Comparison of ENCODE assay signal across 16 mouse cellular contexts in genomic region chr6:52079501-52079900, GRCm38 (mm10).
DNase-seq lines count a peak whose midpoint lies in the region; ATAC-seq lines count a peak whose summit lies in the region.
"Had no signal": no experiment of that assay in that cellular context is flagged by ENCODE, and none has a peak within 500 bp of the region (broad histone marks: within the 10 kb centered on the region; RNA-seq: fewer than 3 reads in every experiment).

No protein-coding gene starts in this region.

- ATAC-seq in kidney, embryonic 15.5 days (replicated peaks; ENCODE audit: low FRiP score): no peak
- ATAC-seq in midbrain, embryonic 14.5 days (ENCODE audit: low FRiP score, low TSS enrichment): no peak
- ATAC-seq in midbrain, embryonic 15.5 days (replicated peaks): no peak
- ATAC-seq in embryonic facial prominence, embryonic 14.5 days (ENCODE audit: low read depth): peak; percentile 68
- no peak for ATAC-seq in heart, embryonic 11.5 days (replicated peaks; ENCODE audit: insufficient number of reproducible peaks, low FRiP score, low TSS enrichment)
- no peak for ATAC-seq in forebrain, embryonic 13.5 days

- no peak for DNase-seq in kidney, adult 8-10 months
- DNase-seq in midbrain, embryonic 14.5 days: no peak
- peak; percentile 83 for DNase-seq in embryonic facial prominence, embryonic 14.5 days (ENCODE audit: low spot score)
- DNase-seq: adrenal gland, adult 8-10 months; cerebellum, adult 2 months; gastrocnemius, postnatal 25 days; kidney, postnatal 25 days; liver, embryonic 13.5 days; lung, postnatal 4 days; thymus, postnatal 25 days had no signal

- no peak overlapping the region for H3K4me3 ChIP-seq in kidney, embryonic 15.5 days (replicated peaks)
- no peak overlapping the region for H3K4me3 ChIP-seq in midbrain, embryonic 14.5 days (replicated peaks; ENCODE audit: low read depth, low read length)
- no peak overlapping the region for H3K4me3 ChIP-seq in midbrain, embryonic 15.5 days
- H3K4me3 ChIP-seq in embryonic facial prominence, embryonic 14.5 days (ENCODE audit: low read depth, low read length): no peak overlapping the region
- no peak overlapping the region for H3K4me3 ChIP-seq in heart, embryonic 11.5 days (ENCODE audit: low read depth, low read length)
- no peak overlapping the region for H3K4me3 ChIP-seq in forebrain, embryonic 13.5 days
- H3K4me3 ChIP-seq: heart, embryonic 10.5 days; liver, embryonic 13.5 days had no signal

- no peaks in the 10 kb centered on the region for H3K36me3 ChIP-seq in kidney, embryonic 15.5 days
- H3K36me3 ChIP-seq in midbrain, embryonic 14.5 days (ENCODE audit: control insufficient read depth, insufficient read depth, low read length): no peaks in the 10 kb centered on the region
- no peaks in the 10 kb centered on the region for H3K36me3 ChIP-seq in midbrain, embryonic 15.5 days (replicated peaks)
- no peaks in the 10 kb centered on the region for H3K36me3 ChIP-seq in embryonic facial prominence, embryonic 14.5 days (ENCODE audit: control insufficient read depth, insufficient read depth, low read length)
- H3K36me3 ChIP-seq in heart, embryonic 11.5 days (ENCODE audit: control insufficient read depth, insufficient read depth, low read length): no peaks in the 10 kb centered on the region
- H3K36me3 ChIP-seq in forebrain, embryonic 13.5 days (ENCODE audit: poor library complexity, severe bottlenecking): no peaks in the 10 kb centered on the region
- H3K36me3 ChIP-seq: heart, embryonic 10.5 days; liver, embryonic 13.5 days had no signal

- H3K9me3 ChIP-seq in kidney, embryonic 15.5 days (replicated peaks): no peaks in the 10 kb centered on the region
- H3K9me3 ChIP-seq in midbrain, embryonic 14.5 days (ENCODE audit: control insufficient read depth, low read length): no peaks in the 10 kb centered on the region
- H3K9me3 ChIP-seq in midbrain, embryonic 15.5 days: no peaks in the 10 kb centered on the region
- H3K9me3 ChIP-seq in embryonic facial prominence, embryonic 14.5 days (ENCODE audit: control insufficient read depth, low read length): no peaks in the 10 kb centered on the region
- no peaks in the 10 kb centered on the region for H3K9me3 ChIP-seq in heart, embryonic 11.5 days (replicated peaks; ENCODE audit: control insufficient read depth, low read length)
- no peaks in the 10 kb centered on the region for H3K9me3 ChIP-seq in forebrain, embryonic 13.5 days (replicated peaks)
- H3K9me3 ChIP-seq: heart, embryonic 10.5 days; liver, embryonic 13.5 days had no signal

- H3K4me2 ChIP-seq in kidney, embryonic 15.5 days: peak overlapping the region; percentile 50; the same call in 1 of the 2 replicates
- peak overlapping the region; percentile 40; the same call in 1 of the 2 replicates for H3K4me2 ChIP-seq in midbrain, embryonic 14.5 days (ENCODE audit: low read length)
- H3K4me2 ChIP-seq in midbrain, embryonic 15.5 days: no peak overlapping the region
- H3K4me2 ChIP-seq in embryonic facial prominence, embryonic 14.5 days (ENCODE audit: low read depth, low read length): peak overlapping the region; percentile 28; the same call in 1 of the 2 replicates
- no peak overlapping the region for H3K4me2 ChIP-seq in heart, embryonic 11.5 days
- no peak overlapping the region for H3K4me2 ChIP-seq in forebrain, embryonic 13.5 days
- H3K4me2 ChIP-seq: liver, embryonic 13.5 days had no signal

- no peaks in the 10 kb centered on the region; the same call in 1 of the 2 replicates for H3K27me3 ChIP-seq in kidney, embryonic 15.5 days
- no peaks in the 10 kb centered on the region for H3K27me3 ChIP-seq in midbrain, embryonic 14.5 days (ENCODE audit: control insufficient read depth, insufficient read depth, low read length)
- 0 out of 2 replicates have a peak, but pooled peaks cover 2% of the 10 kb centered on the region for H3K27me3 ChIP-seq in midbrain, embryonic 15.5 days (replicated peaks)
- no peaks in the 10 kb centered on the region for H3K27me3 ChIP-seq in embryonic facial prominence, embryonic 14.5 days (replicated peaks; ENCODE audit: control insufficient read depth, insufficient read depth, low read length)
- peaks cover 38% of the 10 kb centered on the region for H3K27me3 ChIP-seq in heart, embryonic 11.5 days (ENCODE audit: control insufficient read depth, insufficient read depth, low read length)
- no peaks in the 10 kb centered on the region; the same call in 1 of the 2 replicates for H3K27me3 ChIP-seq in forebrain, embryonic 13.5 days
- H3K27me3 ChIP-seq: liver, embryonic 13.5 days had no signal

- H3K9ac ChIP-seq in kidney, embryonic 15.5 days: no peak overlapping the region
- H3K9ac ChIP-seq in midbrain, embryonic 14.5 days (replicated peaks; ENCODE audit: low read length): no peak overlapping the region
- H3K9ac ChIP-seq in midbrain, embryonic 15.5 days: no peak overlapping the region
- no peak overlapping the region for H3K9ac ChIP-seq in embryonic facial prominence, embryonic 14.5 days (ENCODE audit: low read depth, low read length)
- no peak overlapping the region for H3K9ac ChIP-seq in heart, embryonic 11.5 days (ENCODE audit: low read depth, low read length)
- H3K9ac ChIP-seq in forebrain, embryonic 13.5 days: no peak overlapping the region
- H3K9ac ChIP-seq: liver, embryonic 13.5 days had no signal

- no peak overlapping the region for H3K27ac ChIP-seq in kidney, embryonic 15.5 days
- no peak overlapping the region for H3K27ac ChIP-seq in midbrain, embryonic 14.5 days (replicated peaks; ENCODE audit: low read depth, low read length)
- H3K27ac ChIP-seq in midbrain, embryonic 15.5 days: no peak overlapping the region
- H3K27ac ChIP-seq in embryonic facial prominence, embryonic 14.5 days (replicated peaks; ENCODE audit: low read depth, low read length): no peak overlapping the region
- H3K27ac ChIP-seq in heart, embryonic 11.5 days (ENCODE audit: low read depth, low read length): no peak overlapping the region
- H3K27ac ChIP-seq in forebrain, embryonic 13.5 days: no peak overlapping the region
- H3K27ac ChIP-seq: heart, embryonic 10.5 days; liver, embryonic 13.5 days; stomach, postnatal 0 days had no signal

- 14% methylated on average over 7 of the region's 7 CpGs for WGBS in kidney, embryonic 15.5 days
- 14% methylated on average over 7 of the region's 7 CpGs for WGBS in midbrain, embryonic 14.5 days
- WGBS in midbrain, embryonic 15.5 days: 15% methylated on average over 7 of the region's 7 CpGs
- 17% methylated on average over 7 of the region's 7 CpGs for WGBS in embryonic facial prominence, embryonic 14.5 days
- WGBS in heart, embryonic 11.5 days (ENCODE audit: insufficient replicate concordance): 47% methylated on average over 7 of the region's 7 CpGs
- 34% methylated on average over 7 of the region's 7 CpGs for WGBS in forebrain, embryonic 13.5 days

- peaks cover 19% of the 10 kb centered on the region for H3K4me1 ChIP-seq in kidney, embryonic 15.5 days
- H3K4me1 ChIP-seq in midbrain, embryonic 14.5 days (ENCODE audit: control insufficient read depth, insufficient read depth, low read length): peaks cover 4% of the 10 kb centered on the region; the same call in 1 of the 2 replicates
- H3K4me1 ChIP-seq in midbrain, embryonic 15.5 days: peaks cover 4% of the 10 kb centered on the region
- H3K4me1 ChIP-seq in embryonic facial prominence, embryonic 14.5 days (ENCODE audit: control insufficient read depth, insufficient read depth, low read length): no peaks in the 10 kb centered on the region
- no peaks in the 10 kb centered on the region for H3K4me1 ChIP-seq in heart, embryonic 11.5 days (ENCODE audit: control insufficient read depth, insufficient read depth, low read length)
- H3K4me1 ChIP-seq in forebrain, embryonic 13.5 days: 0 out of 2 replicates have a peak, but pooled peaks cover 3% of the 10 kb centered on the region
- H3K4me1 ChIP-seq: heart, embryonic 10.5 days; liver, embryonic 13.5 days had no signal

Comparison
In these comparisons a context has a peak if more than half of its experiments do, and no peak if none do; other contexts are left out.
1. H3K4me2 ChIP-seq: peak in kidney, embryonic 15.5 days (single experiment), midbrain, embryonic 14.5 days (single experiment) and embryonic facial prominence, embryonic 14.5 days (single experiment); none in midbrain, embryonic 15.5 days (single experiment), heart, embryonic 11.5 days (single experiment) and forebrain, embryonic 13.5 days (single experiment).